Mouse (Mus musculus) hindbrain, embryonic 11.5 days (tissue): ENCODE data around the gene Tns2. TPM values are rescaled to one million over a fixed set of nuclear protein-coding genes. Genes with fewer than 3 reads are reported as not detected.

Experiments used
- ATAC-seq: fragments of 200-750 bp; cut with Nextera tagmentation; 2 replicates; pipeline ENCODE4 v1.8.0; 2017; ENCODE audit warnings: mild to moderate bottlenecking, moderate TSS enrichment, moderate library complexity; ENCODE audit not compliant: low FRiP score
- DNase-seq: peaks from one replicate; pipeline ENCODE4 v3.0.0-alpha.2; 2015; ENCODE audit warnings: low spot score
- H3K27ac ChIP-seq: fragments of 300-500 bp; sonication (generic); 2 replicates; pipeline ENCODE4 v1.5.1; 2014; ENCODE audit warnings: mild to moderate bottlenecking, low read depth, low read length
- H3K27me3 ChIP-seq: fragments of 300-500 bp; sonication (generic); 2 replicates; pipeline ENCODE4 v1.6.1; 2014; ENCODE audit warnings: mild to moderate bottlenecking, low read length, moderate library complexity, mixed read lengths; ENCODE audit not compliant: control insufficient read depth, insufficient read depth
- H3K36me3 ChIP-seq: fragments of 300-500 bp; sonication (generic); 2 replicates; pipeline ENCODE4 v1.6.1; 2014; ENCODE audit warnings: mild to moderate bottlenecking, low read length, moderate library complexity, mixed read lengths; ENCODE audit not compliant: control insufficient read depth, insufficient read depth
- H3K4me1 ChIP-seq: fragments of 300-500 bp; sonication (generic); replicated peaks from 2 replicates; pipeline ENCODE4 v1.6.1; 2014; ENCODE audit warnings: low read length, mixed read lengths; ENCODE audit not compliant: control insufficient read depth, insufficient read depth
- H3K4me2 ChIP-seq: fragments of 300-500 bp; sonication (generic); replicated peaks from 2 replicates; pipeline ENCODE4 v1.6.1; 2014; ENCODE audit warnings: mild to moderate bottlenecking, low read depth, low read length
- H3K4me3 ChIP-seq: fragments of 300-500 bp; sonication (generic); 2 replicates; pipeline ENCODE4 v1.5.1; 2014; ENCODE audit warnings: low read depth, low read length
- H3K9ac ChIP-seq: fragments of 300-500 bp; sonication (generic); 2 replicates; pipeline ENCODE4 v1.6.1; 2014; ENCODE audit warnings: low read depth, low read length
- H3K9me3 ChIP-seq: fragments of 300-500 bp; sonication (generic); 2 replicates; pipeline ENCODE4 v1.6.1; 2016; ENCODE audit warnings: low read length; ENCODE audit not compliant: control insufficient read depth
- WGBS: fragments of 180-500 bp; shearing (Covaris S2); extraction: QIAGEN DNeasy Blood & Tissue Kit; methylation state at CpG from one replicate; pipeline ENCODE4 v1.1.7; 2014; 5-methylcytosine and 5-hydroxymethylcytosine counted together
- polyA plus RNA-seq: library from polyadenylated mRNA; unstranded; fragments of >200 nt; fragmentation: Nextera tagmentation; extraction: Ambion mirVana; gene quantifications from 2 replicates; pipeline ENCODE4 v1.2.1, GENCODE M21; 2014

Tns2 gene
- polyA plus RNA-seq, 1 experiment from 2014 or later: 8.0 TPM

DNA sequence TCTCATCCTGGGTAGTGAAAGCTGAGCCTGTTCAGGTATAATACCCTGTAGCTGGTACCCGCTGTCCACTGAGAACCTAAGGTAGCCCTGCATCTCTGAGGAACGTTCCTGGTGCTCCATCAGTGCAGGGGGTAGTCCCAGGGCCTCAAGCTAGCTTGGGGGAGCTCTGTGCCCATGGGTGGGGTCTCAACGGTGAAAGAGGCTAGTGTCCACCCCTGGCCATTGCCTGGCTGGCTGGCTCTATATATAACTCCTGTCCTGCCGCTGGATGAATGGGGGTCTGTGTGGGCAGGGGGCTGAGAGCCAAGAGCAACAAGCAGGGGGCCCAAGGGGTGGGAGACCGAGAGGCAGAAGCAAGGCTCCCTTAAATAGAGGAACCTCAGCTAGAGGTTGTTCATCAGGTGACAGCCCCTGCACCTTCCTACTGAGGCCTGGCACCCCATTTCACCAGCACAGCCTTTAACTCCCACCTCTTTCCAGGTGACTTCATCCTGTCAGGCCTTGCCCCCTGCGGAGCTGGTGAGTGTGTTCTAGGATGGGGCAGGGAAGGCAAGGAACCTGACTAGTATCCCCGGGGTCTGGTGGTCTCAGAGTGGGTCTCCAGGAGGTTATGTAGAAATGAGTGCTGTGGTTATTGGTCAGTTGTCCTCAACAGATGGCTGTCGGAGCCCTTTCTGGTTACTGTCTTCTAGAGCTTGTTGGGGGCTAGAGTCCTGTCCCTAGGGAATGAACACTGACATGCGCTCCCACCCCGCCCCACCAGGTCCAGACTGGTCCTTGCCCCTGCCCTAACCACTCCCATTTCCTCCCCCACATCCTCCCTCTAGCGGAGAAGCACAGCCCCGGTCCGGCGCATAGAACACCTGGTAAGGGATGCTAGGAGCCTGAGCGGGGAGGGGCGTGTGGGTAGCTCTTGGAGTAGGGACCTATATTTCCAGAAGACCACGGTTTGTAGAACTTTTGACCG is 5.8 kb downstream of the Tns2 start:
- H3K9ac ChIP-seq: no peak overlapping the region
- 29% methylated on average over 18 of the region's 18 CpGs for WGBS
- H3K4me2 ChIP-seq: peak overlapping the region; percentile 34; the same call in 1 of the 2 replicates
- DNase-seq: peak; percentile 31
- H3K27me3 ChIP-seq: peaks cover 25% of the 10 kb centered on the region
- H3K36me3 ChIP-seq: no peaks in the 10 kb centered on the region
- H3K4me3 ChIP-seq: no peak overlapping the region
- peaks cover 21% of the 10 kb centered on the region for H3K4me1 ChIP-seq
- no peak for ATAC-seq
- H3K27ac ChIP-seq: no peak overlapping the region
- H3K9me3 ChIP-seq: no peaks in the 10 kb centered on the region

DNA sequence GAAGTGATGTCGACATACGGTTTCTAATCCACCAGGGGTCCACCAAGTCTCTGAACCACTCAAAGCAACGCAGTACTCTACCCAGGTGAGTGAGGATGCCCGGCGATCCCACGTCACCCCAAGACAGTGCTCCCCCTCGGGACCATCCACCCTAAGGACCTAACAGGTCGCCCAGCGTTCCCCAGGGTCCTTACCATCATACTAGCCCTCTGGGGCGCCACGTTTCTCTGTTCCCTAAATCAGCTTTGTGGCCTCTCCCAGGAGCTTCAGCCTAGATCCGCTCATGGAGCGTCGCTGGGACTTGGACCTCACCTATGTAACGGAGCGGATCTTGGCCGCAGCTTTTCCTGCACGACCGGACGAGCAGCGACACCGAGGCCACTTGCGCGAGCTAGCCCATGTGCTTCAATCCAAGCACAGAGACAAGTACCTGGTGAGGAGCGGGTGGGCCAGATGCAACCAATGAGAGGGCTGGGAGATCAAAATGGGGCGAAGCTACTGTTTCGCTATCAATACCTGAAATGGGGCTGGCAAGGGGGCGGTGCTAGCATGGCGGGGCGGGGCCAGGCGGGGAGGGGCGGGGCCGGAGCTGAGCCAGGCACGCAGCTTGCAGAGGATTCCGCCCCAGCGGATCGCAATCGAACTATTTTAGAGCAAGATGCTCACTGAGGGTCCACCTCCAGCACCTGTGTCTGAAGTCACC is 6.7 kb downstream of the Tns2 start:
- ATAC-seq: no peak
- Histone ChIP-seq H3K9me3 (no peaks in the 10 kb centered on the region), H3K4me3 (peak overlapping the region; percentile 28), H3K27ac (no peak overlapping the region), H3K4me2 (peak overlapping the region; percentile 34), H3K4me1 (peaks cover 20% of the 10 kb centered on the region), H3K36me3 (no peaks in the 10 kb centered on the region), H3K9ac (no peak overlapping the region), H3K27me3 (peaks cover 25% of the 10 kb centered on the region)
- 9% methylated on average over 38 of the region's 38 CpGs for WGBS
- peak; percentile 51 for DNase-seq

GRCm38 (mm10) chr15:102107689-102108573 is 7.7 kb downstream of the Tns2 start:
- WGBS: 48% methylated on average over 13 of the region's 13 CpGs
- no peak overlapping the region for H3K4me2 ChIP-seq

DNA sequence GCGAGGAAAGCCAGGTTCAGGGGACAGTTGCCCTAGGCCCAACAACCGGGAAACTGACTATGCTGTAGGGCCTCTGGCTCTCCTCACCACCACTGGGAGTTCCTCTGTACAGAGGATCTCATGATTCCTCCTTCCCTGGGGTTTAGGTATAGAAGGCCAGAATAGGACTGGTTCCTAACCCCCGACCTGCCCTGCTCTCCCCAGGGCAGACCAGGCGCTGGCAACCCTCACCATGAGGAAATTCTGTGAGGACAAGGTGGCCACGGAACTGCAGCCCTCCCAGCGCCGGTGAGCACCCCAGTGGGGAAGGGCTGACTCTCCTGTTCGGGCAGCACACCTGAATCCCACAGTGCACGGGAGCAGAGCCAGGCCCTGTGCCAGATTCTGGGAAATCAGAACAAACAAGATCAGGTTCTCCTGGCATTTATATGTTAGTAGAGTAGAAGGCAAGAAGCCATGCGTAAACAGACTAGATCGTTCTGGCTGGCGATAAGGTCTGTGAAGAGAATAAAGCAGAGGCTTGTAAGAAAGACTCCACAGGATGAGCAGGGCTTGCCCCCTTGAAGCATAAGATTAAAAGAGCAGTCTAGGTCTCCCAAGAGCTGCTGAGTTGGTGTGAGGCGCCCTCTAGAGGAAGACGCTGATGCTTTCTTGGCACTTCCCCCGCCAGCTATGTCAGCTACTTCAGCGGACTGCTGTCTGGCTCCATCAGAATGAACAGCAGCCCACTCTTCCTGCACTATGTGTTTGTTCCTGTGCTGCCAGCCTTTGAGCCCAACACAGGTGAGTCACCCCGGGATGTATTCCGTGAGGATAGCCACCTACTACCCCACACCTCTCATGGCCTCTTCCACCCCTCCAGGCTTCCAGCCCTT is 8.7 kb downstream of the Tns2 start:
- Histone ChIP-seq H3K27me3 (peaks cover 25% of the 10 kb centered on the region), H3K9me3 (no peaks in the 10 kb centered on the region), H3K4me3 (no peak overlapping the region), H3K27ac (no peak overlapping the region), H3K36me3 (no peaks in the 10 kb centered on the region), H3K4me1 (peaks cover 10% of the 10 kb centered on the region; the same call in 1 of the 2 replicates), H3K9ac (no peak overlapping the region), H3K4me2 (no peak overlapping the region)
- 52% methylated on average over 18 of the region's 18 CpGs for WGBS
- DNase-seq: peak; percentile 80
- ATAC-seq: no peak

More at GRCm38 (mm10) chr15:102107689-102108573, 7.7 kb downstream of the Tns2 start:
- no peak for ATAC-seq
- H3K4me3 ChIP-seq: no peak overlapping the region
- H3K27ac ChIP-seq: no peak overlapping the region
- DNase-seq: peak; percentile 85
- peaks cover 14% of the 10 kb centered on the region for H3K4me1 ChIP-seq
- H3K9me3 ChIP-seq: no peaks in the 10 kb centered on the region
- H3K27me3 ChIP-seq: peaks cover 25% of the 10 kb centered on the region
- H3K9ac ChIP-seq: no peak overlapping the region
- H3K36me3 ChIP-seq: no peaks in the 10 kb centered on the region

DNA sequence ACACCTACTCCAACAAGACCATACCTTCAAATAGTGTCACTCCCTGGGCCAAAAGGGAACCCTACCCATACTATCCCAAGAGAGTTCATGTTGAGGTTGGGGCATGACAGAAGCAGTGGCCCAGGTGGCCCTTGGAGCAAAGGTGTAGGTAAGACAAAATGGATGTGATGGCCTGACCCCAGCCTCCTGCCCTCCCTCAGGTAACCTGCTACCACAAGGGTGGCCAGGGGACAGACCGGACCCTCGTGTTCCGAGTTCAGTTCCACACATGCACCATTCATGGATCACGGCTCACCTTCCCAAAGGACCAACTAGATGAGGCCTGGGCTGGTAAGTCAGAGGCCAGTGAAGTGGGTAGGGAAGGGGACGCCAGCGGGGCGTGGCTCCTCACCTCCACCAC is 10.1 kb downstream of the Tns2 start:
- 99% methylated on average over 7 of the region's 7 CpGs for WGBS
- no peak for ATAC-seq

DNA sequence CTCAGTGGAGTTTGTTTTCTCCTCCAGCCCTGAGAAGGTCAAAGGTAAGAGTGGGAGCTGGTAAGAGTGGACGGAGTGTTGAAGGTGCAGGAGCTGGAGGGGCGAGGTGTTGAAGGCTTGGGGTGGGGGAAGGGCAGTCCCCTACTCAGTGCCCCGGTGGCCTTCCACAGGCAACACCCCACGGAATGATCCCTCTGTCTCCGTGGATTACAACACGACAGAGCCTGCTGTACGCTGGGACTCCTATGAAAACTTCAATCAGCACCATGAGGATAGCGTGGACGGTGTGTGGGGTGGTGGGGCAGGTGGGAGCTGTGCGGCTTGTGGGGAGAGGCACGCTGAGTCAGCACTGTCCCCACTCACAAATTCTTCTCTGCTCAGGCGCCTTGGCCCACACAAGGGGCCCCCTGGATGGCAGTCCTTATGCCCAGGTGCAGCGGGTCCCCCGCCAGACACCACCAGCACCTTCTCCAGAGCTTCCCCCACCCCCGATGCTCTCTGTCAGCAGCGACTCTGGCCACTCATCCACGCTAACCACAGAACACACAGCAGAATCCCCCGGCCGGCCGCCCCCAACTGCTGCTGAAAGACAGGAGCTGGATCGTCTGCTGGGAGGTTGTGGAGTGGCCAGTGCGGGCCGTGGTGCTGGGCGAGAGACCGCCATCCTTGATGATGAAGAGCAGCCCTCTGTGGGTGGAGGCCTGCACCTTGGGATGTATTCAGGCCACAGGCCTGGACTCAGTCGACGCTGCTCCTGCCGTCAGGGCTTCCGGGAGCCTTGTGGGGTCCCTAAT is 10.7 kb downstream of the Tns2 start:
- WGBS: 80% methylated on average over 29 of the region's 29 CpGs
- Histone ChIP-seq H3K36me3 (no peaks in the 10 kb centered on the region), H3K27me3 (peaks cover 18% of the 10 kb centered on the region), H3K9ac (no peak overlapping the region), H3K4me3 (no peak overlapping the region), H3K9me3 (no peaks in the 10 kb centered on the region), H3K4me2 (no peak overlapping the region), H3K4me1 (0 out of 2 replicates have a peak, but pooled peaks cover 4% of the 10 kb centered on the region), H3K27ac (no peak overlapping the region)
- DNase-seq (no peak), ATAC-seq (no peak)

More for the DNA sequence above, 10.1 kb downstream of the Tns2 start:
- H3K27ac ChIP-seq: no peak overlapping the region
- H3K9me3 ChIP-seq: no peaks in the 10 kb centered on the region
- no peak for DNase-seq
- H3K27me3 ChIP-seq: peaks cover 25% of the 10 kb centered on the region
- H3K4me2 ChIP-seq: no peak overlapping the region
- H3K4me3 ChIP-seq: no peak overlapping the region
- 0 out of 2 replicates have a peak, but pooled peaks cover 4% of the 10 kb centered on the region for H3K4me1 ChIP-seq
- no peak overlapping the region for H3K9ac ChIP-seq
- H3K36me3 ChIP-seq: no peaks in the 10 kb centered on the region

- no peak for DNase-seq
- Histone ChIP-seq H3K4me1 (0 out of 2 replicates have a peak, but pooled peaks cover 4% of the 10 kb centered on the region), H3K9me3 (no peaks in the 10 kb centered on the region), H3K9ac (no peak overlapping the region), H3K4me3 (no peak overlapping the region), H3K4me2 (no peak overlapping the region), H3K36me3 (no peaks in the 10 kb centered on the region), H3K27ac (no peak overlapping the region), H3K27me3 (peaks cover 13% of the 10 kb centered on the region)
- no peak for ATAC-seq
- WGBS: 76% methylated on average over 11 of the region's 11 CpGs
These were observed 11.2 kb downstream of the Tns2 start for GRCm38 (mm10) chr15:102111495-102111829.
